Mouse (Mus musculus) E14TG2a.4 (cell line): Measurements from ENCODE around the gene Gm17654.
"Not testable (repeated sequence)": the region's sequence is repeated elsewhere in the genome, so short reads cannot be mapped to it uniquely, and the experiment has no call there.

Experiments
- CTCF ChIP-seq: conservative IDR thresholded peaks from 2 replicates; pipeline ENCODE4 v1.5.1; 2014; ENCODE audit warnings: low read length
- POU5F1 ChIP-seq: IDR thresholded peaks from 2 replicates; pipeline ENCODE4 v1.6.1; 2014; ENCODE audit warnings: low read length, borderline replicate concordance

GRCm38 (mm10) chr14:43531052-43532010 lies 47.6 kb downstream of the Gm17654 start:
- TF ChIP-seq CTCF, POU5F1: not testable (repeated sequence)
